Mouse (Mus musculus): ENCODE data around the gene Slc12a8. TPM values are rescaled to one million over a fixed set of nuclear protein-coding genes. Genes with fewer than 3 reads are reported as not detected.
A peak's percentile ranks its signal among the peaks of the same experiment; 100 is the strongest.

The Slc12a8 gene
- polyA plus RNA-seq, 1 experiment from 2014 or later: 1.1 TPM

- Histone ChIP-seq H3K36me3 (ENCODE audit: control insufficient read depth, insufficient read depth) (no peaks in the 10 kb centered on the region), H3K4me3 (ENCODE audit: low read length) (no peak overlapping the region), H3K9me3 (replicated peaks; ENCODE audit: control insufficient read depth, low read length) (peaks cover 4% of the 10 kb centered on the region), H3K4me2 (ENCODE audit: low read depth, low read length) (no peak overlapping the region), H3K4me1 (ENCODE audit: control insufficient read depth, insufficient read depth, low read length) (peaks cover 3% of the 10 kb centered on the region; the same call in 1 of the 2 replicates), H3K27me3 (ENCODE audit: control insufficient read depth, insufficient read depth, low read length) (no peaks in the 10 kb centered on the region), H3K27ac (ENCODE audit: low read length) (no peak overlapping the region), H3K9ac (ENCODE audit: low read length) (no peak overlapping the region)
- WGBS: 48% methylated on average over 11 of the region's 11 CpGs
- no peak for ATAC-seq (replicated peaks; ENCODE audit: extremely low read depth, insufficient read depth, low FRiP score)
These were observed 12.7 kb downstream of the Slc12a8 start for GRCm38 (mm10) chr16:33529502-33530454.

DNA sequence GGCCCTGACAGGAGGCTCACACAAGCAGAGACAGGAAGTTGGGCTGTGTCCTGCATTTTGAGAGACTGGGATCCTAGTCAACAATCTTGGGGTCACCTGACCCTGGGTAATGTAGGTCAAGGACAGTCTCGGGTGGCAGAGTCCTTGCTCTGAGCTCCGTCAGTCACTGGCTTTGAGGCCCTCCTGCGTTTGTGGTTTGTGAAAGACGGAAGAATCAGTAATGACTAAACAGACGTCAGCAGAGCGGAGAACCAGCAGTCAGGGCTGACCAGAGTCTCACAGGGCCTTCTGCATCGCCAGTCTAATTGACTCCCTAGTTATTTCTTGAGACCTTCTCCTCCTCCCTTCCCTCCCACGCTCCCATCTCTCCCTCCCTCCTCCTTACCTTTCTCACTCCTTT is 14.1 kb downstream of the Slc12a8 start:
- Histone ChIP-seq H3K4me3 (ENCODE audit: low read length) (no peak overlapping the region), H3K27me3 (ENCODE audit: control insufficient read depth, insufficient read depth, low read length) (no peaks in the 10 kb centered on the region), H3K27ac (ENCODE audit: low read length) (no peak overlapping the region), H3K4me1 (ENCODE audit: control insufficient read depth, insufficient read depth, low read length) (peaks cover 3% of the 10 kb centered on the region; the same call in 1 of the 2 replicates), H3K4me2 (ENCODE audit: low read depth, low read length) (no peak overlapping the region), H3K9ac (ENCODE audit: low read length) (no peak overlapping the region), H3K36me3 (ENCODE audit: control insufficient read depth, insufficient read depth) (no peaks in the 10 kb centered on the region), H3K9me3 (replicated peaks; ENCODE audit: control insufficient read depth, low read length) (peaks cover 4% of the 10 kb centered on the region)
- WGBS: 72% methylated on average over 8 of the region's 8 CpGs
- ATAC-seq (replicated peaks; ENCODE audit: extremely low read depth, insufficient read depth, low FRiP score): no peak

- H3K27me3 ChIP-seq (ENCODE audit: control insufficient read depth, insufficient read depth, low read length): no peaks in the 10 kb centered on the region
- no peaks in the 10 kb centered on the region for H3K4me1 ChIP-seq (ENCODE audit: control insufficient read depth, insufficient read depth, low read length)
- H3K4me2 ChIP-seq (ENCODE audit: low read depth, low read length): no peak overlapping the region
- H3K36me3 ChIP-seq (ENCODE audit: control insufficient read depth, insufficient read depth): no peaks in the 10 kb centered on the region
- no peak overlapping the region for H3K27ac ChIP-seq (ENCODE audit: low read length)
- WGBS: 72% methylated on average over 8 of the region's 8 CpGs
- ATAC-seq (replicated peaks; ENCODE audit: extremely low read depth, insufficient read depth, low FRiP score): no peak
- H3K9me3 ChIP-seq (replicated peaks; ENCODE audit: control insufficient read depth, low read length): no peaks in the 10 kb centered on the region
- H3K9ac ChIP-seq (ENCODE audit: low read length): no peak overlapping the region
- H3K4me3 ChIP-seq (ENCODE audit: low read length): no peak overlapping the region
These were observed 19.3 kb downstream of the Slc12a8 start for GRCm38 (mm10) chr16:33536456-33536855.

DNA sequence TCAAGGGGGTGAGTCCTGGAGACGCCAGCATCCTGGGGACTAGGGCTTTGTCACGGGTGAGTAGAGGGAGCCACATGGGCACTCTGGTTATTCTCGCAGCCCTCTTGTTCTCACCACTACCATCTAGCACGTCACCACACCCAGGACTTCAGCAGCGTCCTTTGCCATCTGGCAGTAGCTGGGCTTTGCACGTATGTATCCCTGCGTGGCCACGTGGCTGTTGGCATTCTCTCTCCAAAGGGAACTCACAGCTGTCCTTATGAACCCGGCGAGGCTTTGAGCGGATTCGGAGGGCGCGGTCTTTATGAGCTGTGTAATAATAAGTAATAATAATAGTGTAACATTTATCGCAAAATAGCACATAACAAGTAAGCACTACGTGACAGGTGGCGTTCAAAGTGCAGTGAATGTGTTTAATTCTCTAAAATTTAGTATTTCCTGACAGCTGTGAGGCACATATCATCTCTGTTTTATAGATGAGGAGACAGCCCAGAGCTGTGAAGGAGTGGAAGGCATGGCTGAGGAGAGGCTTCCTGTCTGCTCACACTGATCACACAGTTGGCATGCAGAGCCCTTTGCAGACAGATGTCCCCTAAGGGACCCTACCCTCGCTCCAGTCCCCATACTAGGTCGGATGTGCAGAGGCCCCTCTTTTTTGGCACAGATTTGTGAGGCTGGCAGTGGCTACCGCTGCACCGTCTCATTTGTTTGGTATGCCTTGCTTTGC is 20.5 kb downstream of the Slc12a8 start:
- H3K9ac ChIP-seq (ENCODE audit: low read length): no peak overlapping the region
- 0 out of 2 replicates have a peak, but pooled peaks have one; percentile 14 for ATAC-seq (replicated peaks; ENCODE audit: extremely low read depth, insufficient read depth, low FRiP score)

DNA sequence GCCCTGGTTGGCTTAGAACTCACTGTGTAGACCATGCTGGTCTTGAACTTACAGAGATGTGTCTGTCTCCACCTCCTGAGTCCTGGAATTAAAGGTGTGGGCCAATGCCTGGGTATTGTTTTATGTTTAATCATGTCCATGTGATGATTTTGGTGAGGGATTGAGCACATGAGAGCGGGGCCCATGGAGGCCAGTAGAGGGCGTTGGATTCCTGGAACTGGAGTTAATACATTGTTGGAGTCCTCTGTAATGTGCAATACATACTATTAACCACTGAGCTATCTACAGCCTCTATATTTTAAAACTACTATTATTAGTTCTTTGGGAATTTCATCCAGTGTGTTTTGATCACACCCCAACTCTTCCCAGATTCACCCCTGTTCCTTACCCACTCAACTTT is 27.2 kb downstream of the Slc12a8 start:
- Histone ChIP-seq H3K4me3 (ENCODE audit: low read length) (no peak overlapping the region), H3K9ac (ENCODE audit: low read length) (no peak overlapping the region), H3K4me2 (ENCODE audit: low read depth, low read length) (no peak overlapping the region), H3K9me3 (replicated peaks; ENCODE audit: control insufficient read depth, low read length) (no peaks in the 10 kb centered on the region), H3K27ac (ENCODE audit: low read length) (no peak overlapping the region), H3K36me3 (ENCODE audit: control insufficient read depth, insufficient read depth) (no peaks in the 10 kb centered on the region), H3K27me3 (ENCODE audit: control insufficient read depth, insufficient read depth, low read length) (no peaks in the 10 kb centered on the region), H3K4me1 (ENCODE audit: control insufficient read depth, insufficient read depth, low read length) (no peaks in the 10 kb centered on the region)
- ATAC-seq (replicated peaks; ENCODE audit: extremely low read depth, insufficient read depth, low FRiP score): no peak
- WGBS: 81% methylated on average over 2 of the region's 2 CpGs

More for the DNA sequence above, 20.5 kb downstream of the Slc12a8 start:
- no peak overlapping the region for H3K27ac ChIP-seq (ENCODE audit: low read length)
- no peak overlapping the region for H3K4me2 ChIP-seq (ENCODE audit: low read depth, low read length)
- no peak overlapping the region for H3K4me3 ChIP-seq (ENCODE audit: low read length)
- no peaks in the 10 kb centered on the region for H3K36me3 ChIP-seq (ENCODE audit: control insufficient read depth, insufficient read depth)
- H3K9me3 ChIP-seq (replicated peaks; ENCODE audit: control insufficient read depth, low read length): no peaks in the 10 kb centered on the region
- H3K4me1 ChIP-seq (ENCODE audit: control insufficient read depth, insufficient read depth, low read length): no peaks in the 10 kb centered on the region
- WGBS: 70% methylated on average over 21 of the region's 21 CpGs
- no peaks in the 10 kb centered on the region for H3K27me3 ChIP-seq (ENCODE audit: control insufficient read depth, insufficient read depth, low read length)

DNA sequence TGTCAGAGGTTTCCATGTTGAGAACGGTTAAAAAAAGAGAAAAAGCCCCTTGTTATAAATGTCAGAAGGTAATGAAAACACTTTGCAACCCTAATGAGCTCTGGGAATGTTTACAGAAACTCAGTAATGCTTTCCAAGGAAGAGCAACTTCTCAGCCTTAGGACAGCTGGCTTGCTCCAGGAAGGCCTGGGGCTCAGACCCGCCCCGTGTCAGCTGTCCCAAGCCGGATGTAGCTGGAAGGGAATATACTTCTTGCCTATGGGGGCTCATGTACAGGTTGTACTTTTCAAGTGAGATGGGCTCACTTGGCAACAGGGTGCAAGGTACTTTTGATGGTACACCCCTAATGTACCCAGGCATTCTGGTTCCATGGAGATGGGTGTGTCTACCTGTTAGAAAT is 28.4 kb downstream of the Slc12a8 start:
- H3K4me1 ChIP-seq (ENCODE audit: control insufficient read depth, insufficient read depth, low read length): no peaks in the 10 kb centered on the region
- no peaks in the 10 kb centered on the region for H3K9me3 ChIP-seq (replicated peaks; ENCODE audit: control insufficient read depth, low read length)
- no peaks in the 10 kb centered on the region for H3K27me3 ChIP-seq (ENCODE audit: control insufficient read depth, insufficient read depth, low read length)
- no peak for ATAC-seq (replicated peaks; ENCODE audit: extremely low read depth, insufficient read depth, low FRiP score)
- H3K36me3 ChIP-seq (ENCODE audit: control insufficient read depth, insufficient read depth): no peaks in the 10 kb centered on the region
- no peak overlapping the region for H3K4me3 ChIP-seq (ENCODE audit: low read length)
- H3K4me2 ChIP-seq (ENCODE audit: low read depth, low read length): no peak overlapping the region
- no peak overlapping the region for H3K9ac ChIP-seq (ENCODE audit: low read length)
- WGBS: 82% methylated on average over 4 of the region's 4 CpGs
- no peak overlapping the region for H3K27ac ChIP-seq (ENCODE audit: low read length)

- 71% methylated on average over 9 of the region's 9 CpGs for WGBS
- ATAC-seq (replicated peaks; ENCODE audit: extremely low read depth, insufficient read depth, low FRiP score): no peak
- no peak overlapping the region for H3K27ac ChIP-seq (ENCODE audit: low read length)
These were observed 36.7 kb downstream of the Slc12a8 start for GRCm38 (mm10) chr16:33553689-33554342.

DNA sequence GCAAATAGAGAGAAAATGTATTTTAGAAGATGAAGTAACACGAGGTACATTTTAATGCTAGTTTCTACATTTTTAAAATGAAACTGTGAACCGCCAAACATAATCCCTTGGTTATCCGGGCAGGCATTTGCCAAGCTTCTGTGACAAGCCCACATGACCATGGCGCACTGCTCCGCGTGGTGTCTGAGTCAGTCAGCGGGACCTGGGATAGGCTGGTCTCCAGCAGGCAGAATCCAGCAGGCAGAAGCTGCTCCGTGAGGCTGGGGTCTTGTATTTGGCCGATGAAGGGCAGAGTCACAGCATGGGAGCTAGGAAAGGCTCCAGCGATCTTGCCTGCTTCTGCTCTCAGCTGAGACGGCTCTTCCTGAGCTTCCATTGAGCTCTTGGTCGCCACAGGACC is 41.0 kb downstream of the Slc12a8 start:
- no peak overlapping the region for H3K9ac ChIP-seq (ENCODE audit: low read length)
- H3K36me3 ChIP-seq (ENCODE audit: control insufficient read depth, insufficient read depth): no peaks in the 10 kb centered on the region
- H3K4me3 ChIP-seq (ENCODE audit: low read length): no peak overlapping the region
- H3K4me1 ChIP-seq (ENCODE audit: control insufficient read depth, insufficient read depth, low read length): peaks cover 9% of the 10 kb centered on the region
- 84% methylated on average over 12 of the region's 12 CpGs for WGBS
- no peaks in the 10 kb centered on the region for H3K9me3 ChIP-seq (replicated peaks; ENCODE audit: control insufficient read depth, low read length)
- H3K27ac ChIP-seq (ENCODE audit: low read length): no peak overlapping the region
- no peak overlapping the region for H3K4me2 ChIP-seq (ENCODE audit: low read depth, low read length)
- no peak for ATAC-seq (replicated peaks; ENCODE audit: extremely low read depth, insufficient read depth, low FRiP score)
- no peaks in the 10 kb centered on the region for H3K27me3 ChIP-seq (ENCODE audit: control insufficient read depth, insufficient read depth, low read length)

More at GRCm38 (mm10) chr16:33553689-33554342, 36.7 kb downstream of the Slc12a8 start:
- H3K27me3 ChIP-seq (ENCODE audit: control insufficient read depth, insufficient read depth, low read length): no peaks in the 10 kb centered on the region
- no peak overlapping the region for H3K4me2 ChIP-seq (ENCODE audit: low read depth, low read length)
- H3K36me3 ChIP-seq (ENCODE audit: control insufficient read depth, insufficient read depth): no peaks in the 10 kb centered on the region
- H3K9me3 ChIP-seq (replicated peaks; ENCODE audit: control insufficient read depth, low read length): no peaks in the 10 kb centered on the region
- H3K9ac ChIP-seq (ENCODE audit: low read length): no peak overlapping the region
- H3K4me1 ChIP-seq (ENCODE audit: control insufficient read depth, insufficient read depth, low read length): no peaks in the 10 kb centered on the region
- H3K4me3 ChIP-seq (ENCODE audit: low read length): no peak overlapping the region

All from heart, embryonic 16.5 days (tissue).